12 mouse cellular contexts compared by ENCODE assay signal in the genomic region with DNA sequence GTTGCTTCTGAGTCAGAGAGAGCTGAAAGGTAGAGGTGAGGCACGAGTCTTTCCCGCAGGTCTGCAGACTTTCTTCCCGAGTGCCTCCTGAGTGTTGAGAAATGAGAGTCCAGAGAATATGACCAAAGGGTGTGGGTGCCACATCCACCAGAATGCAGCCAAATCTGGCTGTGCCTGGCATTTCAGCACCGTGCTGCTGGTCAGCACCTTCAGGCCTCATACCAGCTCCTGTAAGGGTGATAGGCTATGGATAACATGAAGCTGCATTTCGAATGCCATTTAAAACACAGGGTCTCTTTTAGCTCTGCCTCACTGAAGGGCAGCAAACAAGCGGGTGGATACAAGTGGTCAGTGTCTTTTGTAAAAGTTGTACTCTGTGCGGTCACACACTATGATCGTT. TPM values are rescaled to one million over a fixed set of nuclear protein-coding genes. Genes with fewer than 3 reads are reported as not detected.
DNase-seq lines count a peak whose midpoint lies in the region; ATAC-seq and TF ChIP-seq lines count a peak whose summit lies in the region.
"Had no signal": no experiment of that assay in that cellular context is flagged by ENCODE, and none has a peak within 500 bp of the region (broad histone marks: within the 10 kb centered on the region; RNA-seq: fewer than 3 reads in every experiment).

No protein-coding gene starts in this region.

- H3K4me2 ChIP-seq in forebrain, embryonic 14.5 days (ENCODE audit: low read length), result no peak overlapping the region
- no peak overlapping the region for H3K4me2 ChIP-seq in forebrain, postnatal 0 days (ENCODE audit: low read depth)
- H3K4me2 ChIP-seq in midbrain, embryonic 13.5 days (replicated peaks), result no peak overlapping the region
- H3K4me2 ChIP-seq: heart, embryonic 13.5 days; limb, embryonic 15.5 days had no signal

- DNase-seq in forebrain, embryonic 14.5 days (ENCODE audit: low spot score), result no peak
- no peak for DNase-seq in forebrain, postnatal 0 days
- DNase-seq in midbrain, embryonic 10.5 days (ENCODE audit: low spot score), result no peak
- peak; percentile 16 for DNase-seq in embryo, embryonic 11.5 days (ENCODE audit: low read depth, low spot score)
- DNase-seq in mesoderm, embryonic 11.5 days (ENCODE audit: low read depth, low spot score), result peak; percentile 52
- DNase-seq in gastrocnemius, postnatal 10 days, result no peak
- no peak for DNase-seq in spleen, adult 12 weeks (ENCODE audit: low spot score)
- DNase-seq: cerebellum, adult 18-20 months; lung, postnatal 4 days had no signal

- no peak overlapping the region for H3K27ac ChIP-seq in forebrain, embryonic 14.5 days (ENCODE audit: low read depth, low read length)
- H3K27ac ChIP-seq in forebrain, postnatal 0 days (ENCODE audit: low read depth, low read length), result no peak overlapping the region
- H3K27ac ChIP-seq in midbrain, embryonic 13.5 days, result 0 out of 2 replicates have a peak overlapping the region, but pooled peaks have one; percentile 19
- H3K27ac ChIP-seq in midbrain, embryonic 10.5 days (replicated peaks), result no peak overlapping the region
- H3K27ac ChIP-seq: heart, embryonic 13.5 days; limb, embryonic 15.5 days had no signal

- ATAC-seq in forebrain, embryonic 14.5 days, result peak; percentile 22; the same call in 1 of the 2 replicates
- ATAC-seq in forebrain, postnatal 0 days, result no peak
- no peak for ATAC-seq in midbrain, embryonic 13.5 days

- no peaks in the 10 kb centered on the region for H3K9me3 ChIP-seq in forebrain, embryonic 14.5 days (replicated peaks; ENCODE audit: control insufficient read depth, low read length)
- no peaks in the 10 kb centered on the region for H3K9me3 ChIP-seq in forebrain, postnatal 0 days (ENCODE audit: low read length)
- no peaks in the 10 kb centered on the region for H3K9me3 ChIP-seq in midbrain, embryonic 13.5 days
- no peaks in the 10 kb centered on the region for H3K9me3 ChIP-seq in midbrain, embryonic 10.5 days (replicated peaks)
- H3K9me3 ChIP-seq: heart, embryonic 13.5 days; limb, embryonic 15.5 days had no signal

- WGBS in forebrain, embryonic 14.5 days, result 63% methylated on average over 8 of the region's 8 CpGs
- 59% methylated on average over 8 of the region's 8 CpGs for WGBS in forebrain, postnatal 0 days
- WGBS in midbrain, embryonic 13.5 days, result 74% methylated on average over 8 of the region's 8 CpGs
- 77% methylated on average over 8 of the region's 8 CpGs for WGBS in midbrain, embryonic 10.5 days

- no peak overlapping the region for H3K4me3 ChIP-seq in forebrain, embryonic 14.5 days (ENCODE audit: low read depth, low read length)
- no peak overlapping the region for H3K4me3 ChIP-seq in forebrain, postnatal 0 days (ENCODE audit: low read depth, low read length)
- no peak overlapping the region for H3K4me3 ChIP-seq in midbrain, embryonic 13.5 days (replicated peaks)
- no peak overlapping the region for H3K4me3 ChIP-seq in midbrain, embryonic 10.5 days
- H3K4me3 ChIP-seq: heart, embryonic 13.5 days; limb, embryonic 15.5 days had no signal

- peaks cover 72% of the 10 kb centered on the region for H3K27me3 ChIP-seq in forebrain, embryonic 14.5 days (replicated peaks; ENCODE audit: control insufficient read depth, insufficient read depth, low read length)
- H3K27me3 ChIP-seq in forebrain, postnatal 0 days (ENCODE audit: insufficient read depth, low read length), result peaks cover 33% of the 10 kb centered on the region
- H3K27me3 ChIP-seq in midbrain, embryonic 13.5 days, result 0 out of 2 replicates have a peak, but pooled peaks cover 1% of the 10 kb centered on the region
- peaks cover 14% of the 10 kb centered on the region; the same call in 1 of the 2 replicates for H3K27me3 ChIP-seq in midbrain, embryonic 10.5 days (ENCODE audit: low read depth, poor library complexity, severe bottlenecking)
- H3K27me3 ChIP-seq: heart, embryonic 13.5 days; limb, embryonic 15.5 days had no signal

- H3K4me1 ChIP-seq in forebrain, embryonic 14.5 days (ENCODE audit: control insufficient read depth, insufficient read depth, low read length), result peaks cover 7% of the 10 kb centered on the region
- H3K4me1 ChIP-seq in forebrain, postnatal 0 days (ENCODE audit: insufficient read depth), result no peaks in the 10 kb centered on the region
- H3K4me1 ChIP-seq in midbrain, embryonic 13.5 days (replicated peaks), result peaks cover 41% of the 10 kb centered on the region
- H3K4me1 ChIP-seq in midbrain, embryonic 10.5 days, result peaks cover 39% of the 10 kb centered on the region
- H3K4me1 ChIP-seq: heart, embryonic 13.5 days; limb, embryonic 15.5 days had no signal

- no peaks in the 10 kb centered on the region for H3K36me3 ChIP-seq in forebrain, embryonic 14.5 days (ENCODE audit: control insufficient read depth, insufficient read depth, low read length)
- no peaks in the 10 kb centered on the region for H3K36me3 ChIP-seq in forebrain, postnatal 0 days (ENCODE audit: insufficient read depth)
- no peaks in the 10 kb centered on the region for H3K36me3 ChIP-seq in midbrain, embryonic 13.5 days
- H3K36me3 ChIP-seq in midbrain, embryonic 10.5 days, result no peaks in the 10 kb centered on the region
- H3K36me3 ChIP-seq: heart, embryonic 13.5 days; limb, embryonic 15.5 days had no signal

- H3K9ac ChIP-seq in forebrain, embryonic 14.5 days (ENCODE audit: low read length), result no peak overlapping the region
- H3K9ac ChIP-seq in forebrain, postnatal 0 days, result no peak overlapping the region
- H3K9ac ChIP-seq in midbrain, embryonic 13.5 days (replicated peaks), result no peak overlapping the region
- H3K9ac ChIP-seq: heart, embryonic 13.5 days; limb, embryonic 15.5 days had no signal

- TF ChIP-seq CTCF in forebrain, postnatal 0 days (IDR thresholded peaks at IDR 0.05; ENCODE audit: low read depth), result no peak

RNA-seq across cellular contexts. Expression of a gene that starts 1.5 kb away (rescaled TPM):
- 140 and 155 TPM in 2 replicates for polyA plus RNA-seq in forebrain, embryonic 14.5 days (2014; fragmentation: Nextera tagmentation; extraction: Ambion mirVana)
- total RNA-seq in forebrain, postnatal 0 days (2014; rRNA removed), result 223 and 232 TPM in 2 replicates
- polyA plus RNA-seq in forebrain, postnatal 0 days (2015; fragmentation: Nextera tagmentation; extraction: Ambion mirVana), result 182 and 207 TPM in 2 replicates
- polyA plus RNA-seq in midbrain, embryonic 13.5 days (2015; fragmentation: Nextera tagmentation; extraction: Ambion mirVana), result 135 and 142 TPM in 2 replicates
- polyA plus RNA-seq in midbrain, embryonic 10.5 days (2016; fragmentation: Nextera tagmentation; extraction: Ambion mirVana), result 25.6 and 28.9 TPM in 2 replicates
- total RNA-seq in gastrocnemius, postnatal 10 days (2021), result under 1 TPM; 0.07 to 0.56 TPM

Comparison
In these comparisons a context has a peak if more than half of its experiments do, and no peak if none do; other contexts are left out.
1. DNase-seq: peak in embryo, embryonic 11.5 days (single experiment) and mesoderm, embryonic 11.5 days (single experiment); none in forebrain, embryonic 14.5 days (single experiment), forebrain, postnatal 0 days (single experiment), midbrain, embryonic 10.5 days (single experiment), gastrocnemius, postnatal 10 days (single experiment) and spleen, adult 12 weeks (single experiment).